Mouse (Mus musculus): ENCODE results near the gene Mrpl4.
"Not testable (repeated sequence)": the region's sequence is repeated elsewhere in the genome, so short reads cannot be mapped to it uniquely, and the experiment has no call there.

Gene Mrpl4

GRCm38 (mm10) chr9:21043563-21043962, 41.0 kb downstream of the Mrpl4 start:
- no peak for DNase-seq

- not testable (repeated sequence) for DNase-seq
These were observed 42.2 kb downstream of the Mrpl4 start for GRCm38 (mm10) chr9:21044785-21045184.

- DNase-seq = no peak
These were observed 42.7 kb downstream of the Mrpl4 start for GRCm38 (mm10) chr9:21045235-21045634.

- DNase-seq = no peak
These were observed 49.0 kb downstream of the Mrpl4 start for GRCm38 (mm10) chr9:21051578-21051977.
